Mouse (Mus musculus): ENCODE measurements around the gene Prrg4.

GRCm38 (mm10) chr2:104814181-104814951 is 35.3 kb downstream of the Prrg4 start:
- TF ChIP-seq CTCF (IDR thresholded peaks at IDR 0.05): no peak
- no peak for TF ChIP-seq EP300 (IDR thresholded peaks at IDR 0.05)

Measured in lung, postnatal 0 days (tissue).